Mouse (Mus musculus) cerebellum, adult 2 months (tissue): ENCODE measurements at regions not wholly inside any gene's neighbourhood (a gene's known extent, or its start where the extent isn't known, plus 50 kb on each side); places are given as distances from the start of the nearest gene placed in this dataset.

Source experiments
- CTCF ChIP-seq: fragments of 200-500 bp; IDR thresholded peaks from 2 replicates; pipeline ENCODE4 v1.5.1; 2011; ENCODE audit warnings: low read depth, mild to moderate bottlenecking, control low read depth, low read length, moderate library complexity, borderline replicate concordance; ENCODE audit not compliant: insufficient read depth
- POLR2A ChIP-seq: fragments of 200-500 bp; IDR thresholded peaks from 2 replicates; pipeline ENCODE4 v1.6.1; 2011; ENCODE audit warnings: low read length, control low read depth, borderline replicate concordance; ENCODE audit not compliant: insufficient read depth

- TF ChIP-seq POLR2A (no peak), CTCF (no peak)
These were observed 62.2 kb upstream of the Cep78 start for GRCm38 (mm10) chr19:16046977-16047376.
